Mouse (Mus musculus) ES-CJ7 (cell line): ENCODE data around the gene Egfl6.

ENCODE experiments used
- DNase-seq: peaks from one replicate; pipeline ENCODE4 v3.0.0; 2011; ENCODE audit warnings: low read depth, low spot score

The Egfl6 gene

GRCm38 (mm10) chrX:166584947-166585824, at the start of gene Egfl6:
Gene Egfl6, minus strand, starts transcription at chrX:166585720.
- peak; percentile 34 for DNase-seq

- peak; percentile 64 for DNase-seq
Measured at GRCm38 (mm10) chrX:166626866-166627570, 41.5 kb upstream of the Egfl6 start.

- no peak for DNase-seq
Measured at GRCm38 (mm10) chrX:166626174-166626573, 40.7 kb upstream of the Egfl6 start.

- no peak for DNase-seq
Measured at GRCm38 (mm10) chrX:166623176-166623575, 37.7 kb upstream of the Egfl6 start.

GRCm38 (mm10) chrX:166621560-166622301, 36.2 kb upstream of the Egfl6 start:
- DNase-seq, result peak; percentile 78

GRCm38 (mm10) chrX:166620900-166621299, 35.4 kb upstream of the Egfl6 start:
- no peak for DNase-seq

- peak; percentile 84 for DNase-seq
Measured at GRCm38 (mm10) chrX:166619084-166619483, 33.6 kb upstream of the Egfl6 start.

GRCm38 (mm10) chrX:166615191-166615590, 29.7 kb upstream of the Egfl6 start:
- no peak for DNase-seq

GRCm38 (mm10) chrX:166576111-166576510, 9.4 kb downstream of the Egfl6 start:
- no peak for DNase-seq

GRCm38 (mm10) chrX:166565983-166566382, 19.5 kb downstream of the Egfl6 start:
- no peak for DNase-seq

- no peak for DNase-seq
Measured at GRCm38 (mm10) chrX:166565401-166565800, 20.1 kb downstream of the Egfl6 start.

GRCm38 (mm10) chrX:166564900-166565299, 20.6 kb downstream of the Egfl6 start:
- no peak for DNase-seq

GRCm38 (mm10) chrX:166559333-166559732, 26.2 kb downstream of the Egfl6 start:
- DNase-seq, result no peak

- DNase-seq, result no peak
Measured at GRCm38 (mm10) chrX:166552355-166552754, 33.2 kb downstream of the Egfl6 start.

GRCm38 (mm10) chrX:166546495-166546894, 39.0 kb downstream of the Egfl6 start:
- DNase-seq, result no peak

- peak; percentile 15 for DNase-seq
Measured at GRCm38 (mm10) chrX:166535138-166535537, 50.4 kb downstream of the Egfl6 start.

GRCm38 (mm10) chrX:166533432-166533831, 52.1 kb downstream of the Egfl6 start:
- DNase-seq, result no peak

GRCm38 (mm10) chrX:166531671-166532070, 53.8 kb downstream of the Egfl6 start:
- peak; percentile 79 for DNase-seq

- no peak for DNase-seq
Measured at GRCm38 (mm10) chrX:166528126-166528525, 57.4 kb downstream of the Egfl6 start.

GRCm38 (mm10) chrX:166525637-166526315, 59.7 kb downstream of the Egfl6 start:
- no peak for DNase-seq

GRCm38 (mm10) chrX:166520782-166521181, 64.7 kb downstream of the Egfl6 start:
- DNase-seq, result no peak
